Mouse (Mus musculus): Measurements from ENCODE around the gene Snx29.

DNA sequence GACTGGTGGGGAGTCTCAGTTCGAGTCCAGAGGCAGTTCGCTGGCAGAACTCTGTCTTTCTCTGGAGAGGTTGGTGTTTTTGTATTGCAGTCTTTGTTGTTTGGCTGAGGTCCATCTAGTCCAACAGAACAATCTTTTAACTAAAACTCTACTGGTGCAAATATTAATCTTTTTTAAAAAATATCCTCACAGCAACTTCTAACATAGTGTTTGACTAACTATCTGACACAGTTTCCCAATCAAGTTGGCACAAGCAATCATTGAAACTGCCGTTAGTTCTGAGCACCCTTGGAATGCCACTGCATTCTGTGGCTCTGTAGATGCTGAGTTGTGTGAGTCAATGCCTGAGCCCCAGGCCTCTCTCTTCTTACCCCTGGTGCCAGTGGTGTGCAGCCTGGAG is 82.5 kb downstream of the Snx29 start:
- TF ChIP-seq ZC3H11A (IDR thresholded peaks at IDR 0.05; ENCODE audit: borderline replicate concordance, low read depth, low read length) (no peak), MAFK (IDR thresholded peaks at IDR 0.05; ENCODE audit: insufficient read depth, low read depth, low read length) (no peak), ZNF384 (IDR thresholded peaks at IDR 0.05; ENCODE audit: low read depth, low read length) (no peak), CHD2 (IDR thresholded peaks at IDR 0.05; ENCODE audit: low read depth, low read length) (no peak)
